Mouse (Mus musculus): Measurements from ENCODE around the gene Bad.
"Not testable (repeated sequence)": the region's sequence is repeated elsewhere in the genome, so short reads cannot be mapped to it uniquely, and the experiment has no call there.

Gene Bad

DNA sequence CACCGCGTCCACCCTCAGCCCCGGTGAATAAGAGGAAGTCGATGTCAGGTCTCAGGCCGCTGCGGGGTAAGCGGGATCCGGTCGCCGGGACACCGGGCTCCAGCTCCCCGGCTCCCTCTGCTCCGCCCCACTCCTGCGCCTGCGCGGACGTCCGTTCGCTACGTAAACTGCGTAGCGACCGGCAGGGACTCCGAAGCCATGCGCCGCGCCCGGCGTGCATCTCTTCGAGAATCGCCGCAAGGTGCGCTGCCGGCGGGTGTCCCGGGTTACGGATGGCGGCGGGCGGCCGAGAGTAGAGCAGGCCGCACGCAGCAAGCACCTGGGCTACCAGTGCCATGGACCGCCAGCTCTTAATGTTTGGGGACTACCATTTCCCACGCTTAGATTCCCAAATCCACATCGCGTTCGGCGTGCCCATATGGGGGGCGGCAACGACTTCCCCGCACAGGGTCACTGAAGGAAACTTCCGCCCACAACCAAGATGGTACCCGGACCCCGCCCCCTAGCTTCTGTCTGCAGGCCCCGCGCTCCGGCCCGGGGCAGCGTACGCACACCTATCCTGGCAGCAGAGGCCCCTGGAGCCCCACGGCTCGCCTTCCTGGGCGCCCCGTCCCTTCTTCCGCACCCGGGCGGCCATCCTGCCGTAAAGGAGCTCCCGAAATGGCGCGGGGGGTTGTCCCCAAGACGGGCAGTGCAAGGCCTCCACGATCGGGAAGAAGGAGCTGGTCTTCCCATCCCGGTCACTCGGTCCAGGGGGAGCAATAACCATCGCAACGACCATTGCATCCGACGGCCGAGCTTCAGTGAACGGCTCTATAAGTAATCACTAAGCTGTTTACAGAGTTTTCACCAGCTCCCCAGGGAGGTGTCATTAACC, at the start of gene Bad:
Gene Bad, plus strand, starts transcription at position 490 of the 877 bp plus-strand sequence.
- peak; percentile 95 to 98 for DNase-seq (ENCODE audit: low spot score in 2 of 2)

GRCm38 (mm10) chr19:6892512-6892911, 49.1 kb upstream of the Bad start:
- no peak for DNase-seq (ENCODE audit: low spot score in 2 of 2)

- no peak for DNase-seq (ENCODE audit: low spot score in 2 of 2)
Measured at GRCm38 (mm10) chr19:6893731-6894451, 47.8 kb upstream of the Bad start.

DNA sequence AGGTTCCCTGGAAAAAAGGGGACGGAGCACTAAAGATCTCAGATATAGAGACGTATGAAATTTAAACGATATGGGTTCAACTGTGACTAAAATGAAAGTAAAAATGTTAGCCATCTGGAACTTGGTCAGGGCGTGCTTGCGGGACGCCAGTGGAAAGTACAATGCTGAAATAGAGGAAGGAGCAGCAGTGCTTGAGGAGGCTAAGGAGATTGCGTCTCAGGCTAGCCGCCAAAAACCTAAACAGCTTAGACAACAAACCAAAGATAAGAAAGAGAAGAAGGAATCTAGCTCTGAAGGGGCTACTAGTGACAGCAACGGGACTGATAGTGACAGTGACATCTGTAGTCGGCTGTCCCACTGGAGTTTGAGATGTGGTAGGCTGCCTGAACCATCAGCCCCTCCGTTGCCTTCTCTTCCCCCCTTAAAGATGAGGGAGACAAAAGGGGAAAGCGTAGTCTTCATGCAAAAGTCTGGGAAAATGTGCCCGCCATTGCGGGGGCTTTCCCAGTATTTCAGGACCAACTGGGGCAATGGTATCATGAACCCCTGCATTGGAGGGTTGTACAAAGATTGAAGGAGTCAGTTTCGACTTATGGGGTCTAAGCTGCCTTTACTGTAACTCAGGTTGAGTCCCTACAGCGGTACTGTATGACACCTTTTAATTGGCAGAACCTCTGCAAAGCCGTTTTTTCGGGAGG, 45.9 kb upstream of the Bad start:
- not testable (repeated sequence) for DNase-seq (ENCODE audit: low spot score in 2 of 2)

DNA sequence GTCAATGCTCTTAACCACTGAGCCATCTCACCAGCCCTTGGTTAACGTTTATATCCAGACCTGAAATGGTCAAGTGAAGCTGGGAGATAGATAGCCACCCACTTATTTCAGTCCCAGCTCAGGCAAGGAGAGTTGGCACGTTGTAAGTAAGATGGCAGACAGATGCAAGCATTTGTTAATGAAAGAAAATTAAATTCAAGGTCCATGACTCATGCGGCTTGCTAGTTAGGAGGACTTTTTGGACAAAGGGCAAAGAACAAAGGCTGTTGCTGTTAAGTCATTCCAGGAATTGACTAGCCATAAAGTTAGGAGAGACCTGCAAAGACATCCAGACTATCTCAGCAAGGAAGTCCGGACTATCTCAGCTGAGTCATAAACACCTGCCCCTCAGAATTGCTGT, 42.0 kb upstream of the Bad start:
- no peak for DNase-seq (ENCODE audit: low spot score in 2 of 2)

- no peak for DNase-seq (ENCODE audit: low spot score in 2 of 2)
Measured at GRCm38 (mm10) chr19:6903031-6903430, 38.6 kb upstream of the Bad start.

DNA sequence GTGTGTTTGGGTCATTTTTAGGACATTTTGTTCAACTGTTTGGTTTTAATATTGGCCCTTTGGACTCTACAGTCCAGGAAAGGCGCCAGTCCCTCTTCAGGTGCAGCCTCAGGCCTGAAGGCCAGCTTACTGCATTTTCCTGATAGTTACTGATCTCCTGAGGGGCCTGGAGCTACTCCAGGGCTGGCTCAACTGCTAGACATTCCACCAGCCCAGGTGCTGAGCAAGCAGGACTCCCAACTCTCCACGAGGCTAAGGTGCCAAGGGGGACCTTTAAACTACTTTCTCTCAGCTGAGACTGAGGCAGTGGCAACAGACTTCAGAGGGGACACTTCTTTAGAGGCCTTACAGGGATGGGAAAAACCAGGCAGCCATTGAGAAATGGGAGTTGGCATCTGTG, 36.8 kb upstream of the Bad start:
- no peak for DNase-seq (ENCODE audit: low spot score in 2 of 2)

DNA sequence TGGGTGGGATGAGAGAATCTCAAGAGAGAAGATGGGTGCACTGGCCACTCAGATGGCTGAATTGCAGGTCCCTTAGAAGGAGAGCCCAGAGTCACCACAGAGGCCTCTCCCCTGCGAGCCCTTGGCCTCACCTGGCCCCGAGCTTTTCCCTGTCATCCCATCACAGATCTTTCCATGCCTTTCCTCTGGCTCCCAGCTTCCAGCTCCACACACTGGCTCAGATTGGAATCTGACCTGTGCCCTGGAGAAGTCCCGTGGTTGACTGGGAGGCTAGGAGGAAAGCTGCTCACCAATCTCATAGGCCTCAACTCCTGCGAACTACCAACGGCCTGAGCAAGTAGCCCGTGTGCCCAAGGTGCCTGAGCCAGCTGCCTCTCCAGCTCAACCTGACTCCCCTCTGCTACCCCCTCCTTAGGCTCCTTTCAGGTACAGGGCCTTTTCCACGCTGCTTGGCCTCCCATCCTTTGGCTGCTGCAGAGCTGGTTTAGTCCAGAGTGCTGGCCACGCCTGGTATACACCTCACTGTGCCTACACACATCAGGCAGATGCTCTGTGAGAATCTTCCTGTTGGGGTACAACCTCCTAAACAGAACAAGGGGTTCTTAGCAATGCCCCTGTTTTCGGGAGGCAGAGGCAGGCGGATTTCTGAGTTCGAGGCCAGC, 36.0 kb upstream of the Bad start:
- no peak for DNase-seq (ENCODE audit: low spot score in 2 of 2)

DNA sequence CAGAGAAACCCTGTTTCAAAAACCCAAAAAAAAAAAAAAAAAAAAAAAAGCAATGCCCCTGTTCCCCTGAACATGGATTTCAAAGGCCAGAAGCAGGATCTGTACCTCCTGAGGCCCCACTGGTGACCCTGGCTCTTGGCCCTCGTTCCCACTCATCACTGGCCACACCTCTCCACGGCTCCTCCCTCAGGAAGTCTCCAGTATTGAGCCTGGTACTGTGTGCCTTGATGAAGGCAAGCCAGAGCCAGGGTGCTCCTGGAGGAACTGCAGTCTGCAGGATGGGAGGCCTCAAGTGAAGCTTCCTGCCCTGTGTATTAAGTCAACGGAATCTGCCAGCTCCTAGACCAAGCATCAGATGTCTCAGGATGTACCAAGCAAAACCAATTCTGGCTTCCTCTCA, 35.5 kb upstream of the Bad start:
- no peak for DNase-seq (ENCODE audit: low spot score in 2 of 2)

GRCm38 (mm10) chr19:6907094-6907493, 34.6 kb upstream of the Bad start:
- DNase-seq (ENCODE audit: low spot score in 2 of 2): no peak

DNA sequence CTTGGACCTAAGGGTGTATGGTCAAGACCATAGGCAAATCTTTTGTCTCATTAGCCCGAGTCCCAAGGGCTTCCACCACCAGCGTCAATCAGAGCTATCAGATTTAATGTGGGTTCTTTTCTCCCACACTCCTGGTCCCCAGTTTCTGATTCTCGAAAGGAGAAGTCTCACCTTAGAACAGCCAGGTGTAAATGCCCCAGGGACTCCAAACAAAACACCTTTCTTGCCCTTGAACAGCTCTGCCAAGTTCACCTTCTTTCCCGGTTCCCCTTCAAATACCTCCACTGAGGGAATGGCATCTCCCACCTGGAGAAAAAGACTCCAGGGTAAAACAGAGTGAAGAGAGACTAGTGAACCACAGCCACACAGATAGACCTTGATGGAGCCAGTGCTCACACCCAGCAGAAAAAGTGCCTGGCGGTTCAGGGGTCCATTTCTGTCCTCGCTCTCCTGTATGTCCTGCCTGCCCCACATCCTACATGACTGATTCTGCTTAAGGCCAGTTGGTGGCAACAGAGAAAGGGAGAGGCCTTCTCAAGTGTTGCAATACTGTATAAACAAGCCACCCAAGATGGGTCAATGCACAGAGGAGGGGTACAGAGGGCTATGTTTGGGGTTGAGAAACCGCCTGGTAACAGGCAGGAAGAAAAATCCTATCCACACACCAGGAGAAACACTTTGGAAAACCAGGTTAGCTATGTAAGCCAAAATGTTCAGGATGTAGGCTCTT, 33.7 kb upstream of the Bad start:
- DNase-seq (ENCODE audit: low spot score in 2 of 2): no peak

DNA sequence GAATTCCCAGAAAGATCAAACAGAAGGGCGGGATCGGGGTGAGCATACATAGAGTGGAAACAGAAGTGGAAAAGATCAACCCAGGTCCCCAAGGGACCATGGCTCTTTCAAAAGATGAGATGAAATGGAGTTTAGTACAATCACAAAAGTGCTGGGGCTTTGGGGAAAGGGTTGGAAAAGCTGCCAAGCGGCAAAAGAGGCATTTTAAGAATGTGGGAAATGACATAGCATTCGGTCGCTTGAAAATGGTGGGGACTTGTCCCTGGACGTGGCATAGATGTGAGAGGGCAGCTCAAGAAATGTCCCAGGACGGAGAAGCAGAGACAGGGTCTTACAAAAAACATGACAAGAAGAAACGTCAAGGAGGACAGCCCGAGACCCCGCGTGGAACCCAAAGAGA, 32.6 kb upstream of the Bad start:
- no peak for DNase-seq (ENCODE audit: low spot score in 2 of 2)

DNA sequence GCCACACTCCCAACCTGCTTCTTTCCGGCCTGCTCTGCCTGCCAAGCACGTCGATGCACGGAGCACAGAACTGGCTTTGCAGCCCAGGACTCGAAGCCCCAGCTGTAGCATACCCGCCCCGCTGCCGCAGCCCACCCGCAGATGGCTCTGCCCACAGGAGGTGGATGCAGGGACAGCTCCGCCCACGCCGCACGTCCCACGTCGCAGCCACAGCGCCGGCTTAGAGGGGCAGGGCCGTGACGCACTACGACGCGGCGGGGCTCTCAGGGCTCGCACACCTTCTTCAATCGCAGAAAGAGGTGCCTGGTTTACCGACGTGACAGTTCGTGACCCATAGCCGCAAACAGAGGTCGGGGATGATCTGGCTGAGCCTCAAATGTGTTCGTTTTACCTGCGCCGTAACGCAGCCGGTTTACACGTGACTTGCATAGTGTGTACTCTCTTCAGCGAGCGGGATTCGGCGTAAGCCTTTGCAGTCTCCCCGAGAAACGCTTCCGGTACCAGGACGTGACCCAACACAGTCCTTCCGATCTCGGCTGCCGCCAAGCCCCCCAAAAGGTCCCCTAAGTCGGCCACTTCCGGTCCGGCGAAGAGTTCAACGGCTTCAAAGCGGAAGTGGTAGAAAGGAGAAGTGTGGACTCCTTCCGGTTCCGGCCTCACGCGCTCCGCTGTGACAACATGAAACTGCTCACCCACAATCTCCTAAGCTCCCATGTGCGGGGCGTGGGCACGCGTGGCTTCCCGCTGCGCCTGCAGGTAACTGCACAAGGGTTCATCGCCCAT, 32.0 kb upstream of the Bad start, which contains the start of the genes Trmt112 and Prdx5:
Gene Trmt112, plus strand, starts transcription at position 192 of the 783 bp plus-strand sequence.
Gene Prdx5, minus strand, starts transcription at position 600 of the 783 bp plus-strand sequence.
- DNase-seq (ENCODE audit: low spot score in 2 of 2): peak; percentile 74 to 85

GRCm38 (mm10) chr19:6910306-6910705, 31.4 kb upstream of the Bad start:
- not testable (repeated sequence) for DNase-seq (ENCODE audit: low spot score in 2 of 2)

GRCm38 (mm10) chr19:6911101-6912074, 30.3 kb upstream of the Bad start:
- no peak for DNase-seq (ENCODE audit: low spot score in 2 of 2)

- DNase-seq (ENCODE audit: low spot score in 2 of 2): no peak
Measured at GRCm38 (mm10) chr19:6912205-6912970, 29.3 kb upstream of the Bad start.

DNA sequence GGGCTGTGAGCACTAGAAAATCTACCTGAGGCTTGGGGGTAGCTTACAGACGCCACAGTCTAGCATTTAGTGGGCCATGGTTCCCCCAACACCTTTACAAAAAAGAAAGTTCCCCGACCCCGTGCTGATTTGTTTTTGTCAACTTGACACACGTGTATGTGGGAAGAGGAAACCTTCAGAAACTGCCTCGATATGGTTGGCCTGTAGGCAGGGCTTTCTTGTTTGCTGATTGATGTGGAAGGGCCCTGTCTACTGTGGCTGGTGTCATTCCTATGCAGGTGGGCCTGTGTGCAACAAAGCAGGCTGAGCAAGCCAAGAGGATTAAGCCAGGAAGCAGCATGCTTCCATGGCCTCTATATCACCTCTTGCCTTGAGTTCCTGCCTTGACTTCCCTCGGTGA, 28.6 kb upstream of the Bad start:
- DNase-seq (ENCODE audit: low spot score in 2 of 2): no peak

DNA sequence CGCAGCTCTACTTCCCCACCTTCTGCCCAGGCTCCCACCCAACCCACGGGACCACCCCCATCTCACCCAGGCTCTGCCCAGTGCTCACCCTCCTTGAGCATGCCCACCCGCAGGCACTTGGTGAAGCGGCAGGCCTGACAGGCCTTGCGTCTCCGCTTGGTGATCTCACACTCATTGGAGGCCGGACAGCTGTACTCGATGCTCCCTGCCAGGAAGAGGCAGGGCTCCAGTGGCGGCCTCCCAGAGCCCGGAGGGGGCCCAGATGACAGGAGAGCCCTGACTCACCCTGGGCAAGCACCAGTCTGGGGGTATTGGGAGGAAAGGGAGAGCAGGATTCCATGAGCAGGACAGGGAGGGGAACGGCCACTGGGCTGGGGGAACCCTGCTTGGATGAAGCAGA, 27.7 kb upstream of the Bad start:
- no peak for DNase-seq (ENCODE audit: low spot score in 2 of 2)

All from cerebellum, postnatal 4 days (tissue).